Mouse (Mus musculus) limb, embryonic 14.5 days (tissue): Measurements from ENCODE around the gene Cyth1. TPM values are rescaled to one million over a fixed set of nuclear protein-coding genes. Genes with fewer than 3 reads are reported as not detected.

Experiments used
- ATAC-seq: fragments of 200-750 bp; cut with Nextera tagmentation; 2 replicates; pipeline ENCODE4 v1.8.0; 2017; ENCODE audit warnings: low read depth, moderate number of reproducible peaks, moderate TSS enrichment; ENCODE audit not compliant: low FRiP score
- DNase-seq: peaks from one replicate; pipeline ENCODE4 v3.0.0-alpha.2; 2015; ENCODE audit warnings: low spot score
- H3K27ac ChIP-seq: fragments of 300-500 bp; sonication (generic); replicated peaks from 2 replicates; pipeline ENCODE4 v1.5.1; 2014; ENCODE audit warnings: low read depth, mild to moderate bottlenecking, low read length, moderate library complexity, mixed read lengths
- H3K27me3 ChIP-seq: fragments of 300-500 bp; sonication (generic); 2 replicates; pipeline ENCODE4 v1.6.1; 2014; ENCODE audit warnings: low read length, mixed read lengths; ENCODE audit not compliant: control insufficient read depth, insufficient read depth
- H3K36me3 ChIP-seq: fragments of 300-500 bp; sonication (generic); 2 replicates; pipeline ENCODE4 v1.6.1; 2014; ENCODE audit warnings: mild to moderate bottlenecking, low read length, moderate library complexity, mixed read lengths; ENCODE audit not compliant: control insufficient read depth, insufficient read depth
- H3K4me1 ChIP-seq: fragments of 300-500 bp; sonication (generic); 2 replicates; pipeline ENCODE4 v1.6.1; 2014; ENCODE audit warnings: antibody characterized with exemption, low read length, mixed read lengths; ENCODE audit not compliant: control insufficient read depth, insufficient read depth
- H3K4me2 ChIP-seq: fragments of 300-500 bp; sonication (generic); replicated peaks from 2 replicates; pipeline ENCODE4 v1.6.1; 2014; ENCODE audit warnings: low read depth, mild to moderate bottlenecking, low read length, moderate library complexity; ENCODE audit not compliant: severe bottlenecking
- H3K4me3 ChIP-seq: fragments of 300-500 bp; sonication (generic); replicated peaks from 2 replicates; pipeline ENCODE4 v1.5.1; 2014; ENCODE audit warnings: low read length
- H3K9ac ChIP-seq: fragments of 300-500 bp; sonication (generic); 2 replicates; pipeline ENCODE4 v1.6.1; 2014; ENCODE audit warnings: mild to moderate bottlenecking, low read depth, low read length, moderate library complexity; ENCODE audit not compliant: severe bottlenecking
- H3K9me3 ChIP-seq: fragments of 300-500 bp; sonication (generic); 2 replicates; pipeline ENCODE4 v1.6.1; 2016; ENCODE audit warnings: low read length; ENCODE audit not compliant: control insufficient read depth
- POLR2A ChIP-seq: fragments of 200-500 bp; IDR thresholded peaks from 2 replicates; pipeline ENCODE4 v1.8.0; 2012; ENCODE audit warnings: inconsistent platforms, mild to moderate bottlenecking, moderate library complexity, borderline replicate concordance; ENCODE audit not compliant: insufficient read depth, insufficient read length; ENCODE audit errors: extremely low read depth
- WGBS: fragments of 180-500 bp; shearing (Covaris S2); extraction: QIAGEN DNeasy Blood & Tissue Kit; methylation state at CpG from one replicate; pipeline ENCODE4 v1.1.7; 2014; 5-methylcytosine and 5-hydroxymethylcytosine counted together
- polyA plus RNA-seq, 2 experiments: library from polyadenylated mRNA; depleted of rRNA in 1 of 2; stranded (reverse) in 1 of 2; unstranded in 1 of 2; fragments of >200 nt; fragmentation: Nextera tagmentation in 1 of 2; extraction: Ambion mirVana in 1 of 2; gene quantifications; 2 replicates each; pipeline versions ENCODE4 v1.2.1 to v1.2.3; 2012 to 2014

Gene Cyth1
- polyA plus RNA-seq, 2 experiments = 13.5 to 22.3 TPM

- Histone ChIP-seq H3K4me1 (no peaks in the 10 kb centered on the region), H3K9me3 (no peaks in the 10 kb centered on the region), H3K36me3 (peaks cover 99% of the 10 kb centered on the region), H3K27ac (no peak overlapping the region), H3K27me3 (no peaks in the 10 kb centered on the region), H3K9ac (no peak overlapping the region), H3K4me2 (no peak overlapping the region), H3K4me3 (no peak overlapping the region)
- TF ChIP-seq POLR2A = no peak
- ATAC-seq = no peak
- WGBS = 89% methylated on average over 3 of the region's 3 CpGs
- DNase-seq = no peak
These were observed 31.8 kb upstream of the Cyth1 start for GRCm38 (mm10) chr11:118280218-118280617.

GRCm38 (mm10) chr11:118276328-118276727 is 27.9 kb upstream of the Cyth1 start:
- H3K36me3 ChIP-seq = peaks cover 100% of the 10 kb centered on the region
- H3K4me3 ChIP-seq = no peak overlapping the region
- no peak for DNase-seq
- no peaks in the 10 kb centered on the region for H3K27me3 ChIP-seq
- no peak for ATAC-seq
- H3K27ac ChIP-seq = no peak overlapping the region
- H3K4me1 ChIP-seq = no peaks in the 10 kb centered on the region
- WGBS = 87% methylated on average over 7 of the region's 7 CpGs
- H3K9ac ChIP-seq = no peak overlapping the region
- no peak for TF ChIP-seq POLR2A
- no peaks in the 10 kb centered on the region for H3K9me3 ChIP-seq
- no peak overlapping the region for H3K4me2 ChIP-seq

GRCm38 (mm10) chr11:118275092-118275491 is 26.7 kb upstream of the Cyth1 start:
- no peak overlapping the region for H3K27ac ChIP-seq
- DNase-seq (no peak), ATAC-seq (no peak)
- H3K27me3 ChIP-seq = no peaks in the 10 kb centered on the region
- 90% methylated on average over 9 of the region's 9 CpGs for WGBS
- H3K4me2 ChIP-seq = no peak overlapping the region
- TF ChIP-seq POLR2A = no peak
- H3K4me3 ChIP-seq = no peak overlapping the region
- H3K4me1 ChIP-seq = no peaks in the 10 kb centered on the region
- no peak overlapping the region for H3K9ac ChIP-seq
- no peaks in the 10 kb centered on the region for H3K9me3 ChIP-seq
- H3K36me3 ChIP-seq = peaks cover 97% of the 10 kb centered on the region

GRCm38 (mm10) chr11:118269827-118270226 is 21.4 kb upstream of the Cyth1 start:
- Histone ChIP-seq H3K9ac (no peak overlapping the region), H3K27me3 (no peaks in the 10 kb centered on the region), H3K4me2 (no peak overlapping the region), H3K4me3 (no peak overlapping the region), H3K36me3 (peaks cover 95% of the 10 kb centered on the region), H3K4me1 (no peaks in the 10 kb centered on the region), H3K9me3 (no peaks in the 10 kb centered on the region), H3K27ac (no peak overlapping the region)
- ATAC-seq (no peak), DNase-seq (no peak)
- TF ChIP-seq POLR2A = no peak
- WGBS = 97% methylated on average over 3 of the region's 3 CpGs

GRCm38 (mm10) chr11:118266666-118267046 is 18.3 kb upstream of the Cyth1 start:
- no peak overlapping the region for H3K9ac ChIP-seq
- no peak for TF ChIP-seq POLR2A

GRCm38 (mm10) chr11:118266044-118266665 is 17.8 kb upstream of the Cyth1 start:
- peaks cover 95% of the 10 kb centered on the region for H3K36me3 ChIP-seq
- no peak overlapping the region for H3K4me2 ChIP-seq
- 87% methylated on average over 10 of the region's 10 CpGs for WGBS
- DNase-seq = no peak
- no peaks in the 10 kb centered on the region for H3K9me3 ChIP-seq
- H3K9ac ChIP-seq = no peak overlapping the region
- no peak for TF ChIP-seq POLR2A
- ATAC-seq = no peak
- H3K27ac ChIP-seq = no peak overlapping the region
- no peak overlapping the region for H3K4me3 ChIP-seq
- H3K27me3 ChIP-seq = no peaks in the 10 kb centered on the region
- H3K4me1 ChIP-seq = no peaks in the 10 kb centered on the region

More at GRCm38 (mm10) chr11:118266666-118267046, 18.3 kb upstream of the Cyth1 start:
- peaks cover 95% of the 10 kb centered on the region for H3K36me3 ChIP-seq
- no peaks in the 10 kb centered on the region for H3K27me3 ChIP-seq
- no peak overlapping the region for H3K27ac ChIP-seq
- no peaks in the 10 kb centered on the region for H3K9me3 ChIP-seq
- no peak overlapping the region for H3K4me2 ChIP-seq
- no peak for DNase-seq
- WGBS = 95% methylated on average over 7 of the region's 7 CpGs
- no peaks in the 10 kb centered on the region for H3K4me1 ChIP-seq
- ATAC-seq = no peak
- H3K4me3 ChIP-seq = no peak overlapping the region
